Mouse (Mus musculus): Measurements from ENCODE around the gene Dnmt1. TPM values are rescaled to one million over a fixed set of nuclear protein-coding genes. Genes with fewer than 3 reads are reported as not detected.
A peak's percentile ranks its signal among the peaks of the same experiment; 100 is the strongest.

Dnmt1 gene
- polyA plus RNA-seq, 1 experiment from 2014 or later, result 67.4 TPM

DNA sequence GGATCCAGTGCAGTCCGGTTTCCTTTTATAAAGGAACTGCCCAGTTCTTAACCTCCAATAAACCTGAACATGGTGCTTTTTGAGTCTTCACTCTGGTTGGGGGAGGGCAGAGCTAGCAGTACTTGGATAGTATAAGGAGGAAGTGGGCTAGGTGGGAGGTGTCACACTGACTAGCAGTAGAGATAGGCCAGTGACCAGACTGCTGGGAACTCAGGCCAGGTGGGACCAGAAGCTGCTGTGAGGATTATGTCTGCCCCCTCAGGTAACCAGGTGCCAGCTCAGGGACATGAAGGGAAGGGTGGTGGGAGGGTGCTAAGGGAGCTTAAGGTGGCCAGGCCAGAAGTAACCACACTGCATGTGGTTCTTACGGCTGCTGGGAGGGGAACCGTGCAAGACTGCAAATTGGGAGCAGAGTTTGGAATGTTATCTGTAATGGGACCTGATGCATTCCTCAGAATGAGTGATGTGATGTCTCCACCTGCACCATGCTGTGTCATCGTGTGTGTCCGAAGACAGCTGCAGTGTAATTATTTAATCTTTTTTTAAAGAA, 67.5 kb downstream of the Dnmt1 start:
- no peak overlapping the region for H3K4me2 ChIP-seq
- ATAC-seq (ENCODE audit: low FRiP score), result no peak
- 85% methylated on average over 5 of the region's 5 CpGs for WGBS
- no peak overlapping the region for H3K4me3 ChIP-seq (ENCODE audit: low read depth, low read length)
- H3K4me1 ChIP-seq (ENCODE audit: control insufficient read depth, insufficient read depth, low read length), result peaks cover 5% of the 10 kb centered on the region
- peaks cover 45% of the 10 kb centered on the region for H3K36me3 ChIP-seq (ENCODE audit: control insufficient read depth, insufficient read depth, low read length)
- no peak for DNase-seq (ENCODE audit: low spot score, missing footprints)
- no peak overlapping the region for H3K9ac ChIP-seq (ENCODE audit: low read length)
- H3K9me3 ChIP-seq (ENCODE audit: control insufficient read depth, low read length), result no peaks in the 10 kb centered on the region
- no peak overlapping the region for H3K27ac ChIP-seq (ENCODE audit: low read depth, low read length)
- no peaks in the 10 kb centered on the region for H3K27me3 ChIP-seq (ENCODE audit: control insufficient read depth, insufficient read depth, low read length)

DNA sequence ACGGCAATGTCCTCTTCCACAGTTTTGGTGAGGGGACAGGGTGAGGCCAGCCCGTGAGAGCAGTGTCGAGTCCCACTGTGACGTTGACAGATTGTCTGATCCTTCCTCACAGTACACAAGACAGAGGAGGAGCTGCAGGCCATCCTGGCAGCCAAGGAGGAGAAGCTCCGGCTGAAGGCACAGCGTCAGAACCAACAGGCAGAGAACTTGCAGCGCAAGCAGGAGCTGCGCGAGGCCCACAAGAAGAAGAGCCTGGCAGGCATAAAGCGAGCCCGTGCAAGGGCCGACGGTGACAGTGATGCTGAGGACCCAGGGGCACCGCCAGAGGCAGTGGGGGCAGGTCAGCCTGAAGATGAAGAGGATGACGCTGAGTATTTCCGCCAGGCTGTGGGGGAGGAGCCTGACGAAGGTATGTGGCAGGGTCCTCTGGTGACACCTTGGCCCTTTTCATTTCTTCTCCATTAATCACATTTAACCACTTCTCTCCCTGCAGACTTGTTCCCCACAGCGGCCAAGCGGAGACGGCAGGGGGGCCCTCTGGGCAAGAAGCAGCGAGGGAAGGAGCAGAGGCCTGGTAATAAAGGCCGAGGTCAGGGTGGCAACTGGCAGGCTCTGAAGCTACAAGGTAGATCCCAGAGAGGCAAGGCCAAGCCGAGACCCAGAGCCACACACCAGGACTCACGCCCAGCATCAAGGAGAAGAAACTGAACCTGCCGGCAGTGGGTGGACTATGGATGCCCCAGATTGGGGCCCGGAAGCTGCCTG, 68.2 kb downstream of the Dnmt1 start:
- WGBS, result 86% methylated on average over 26 of the region's 26 CpGs
- Histone ChIP-seq H3K36me3 (ENCODE audit: control insufficient read depth, insufficient read depth, low read length) (peaks cover 45% of the 10 kb centered on the region), H3K9me3 (ENCODE audit: control insufficient read depth, low read length) (no peaks in the 10 kb centered on the region), H3K4me2 (no peak overlapping the region), H3K9ac (ENCODE audit: low read length) (no peak overlapping the region), H3K4me3 (ENCODE audit: low read depth, low read length) (no peak overlapping the region), H3K4me1 (ENCODE audit: control insufficient read depth, insufficient read depth, low read length) (peaks cover 4% of the 10 kb centered on the region; the same call in 1 of the 2 replicates), H3K27ac (ENCODE audit: low read depth, low read length) (no peak overlapping the region), H3K27me3 (ENCODE audit: control insufficient read depth, insufficient read depth, low read length) (no peaks in the 10 kb centered on the region)
- DNase-seq (ENCODE audit: low spot score, missing footprints) (no peak), ATAC-seq (ENCODE audit: low FRiP score) (no peak)

DNA sequence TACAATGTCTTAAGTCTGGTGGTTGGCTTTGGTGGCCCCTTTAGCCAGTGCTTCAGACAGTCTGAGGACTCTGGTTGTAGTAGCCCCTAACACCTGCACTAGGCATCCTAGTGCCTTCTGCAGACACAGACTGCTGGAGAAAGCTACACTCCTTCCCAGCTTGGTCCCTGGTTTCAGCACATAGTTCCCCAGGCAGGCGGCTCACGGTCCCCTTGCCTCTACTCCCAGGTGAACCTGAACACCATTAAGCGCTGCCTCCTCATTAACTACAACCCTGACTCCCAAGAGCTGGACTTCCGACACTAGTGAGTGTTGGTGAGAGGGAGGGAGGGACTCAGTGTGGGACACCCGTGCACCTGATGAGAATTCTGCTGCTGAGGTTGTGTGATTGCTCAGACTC, 69.3 kb downstream of the Dnmt1 start:
- Histone ChIP-seq H3K27ac (ENCODE audit: low read depth, low read length) (no peak overlapping the region), H3K27me3 (ENCODE audit: control insufficient read depth, insufficient read depth, low read length) (no peaks in the 10 kb centered on the region), H3K4me3 (ENCODE audit: low read depth, low read length) (no peak overlapping the region), H3K36me3 (ENCODE audit: control insufficient read depth, insufficient read depth, low read length) (peaks cover 36% of the 10 kb centered on the region), H3K9ac (ENCODE audit: low read length) (no peak overlapping the region), H3K4me1 (ENCODE audit: control insufficient read depth, insufficient read depth, low read length) (peaks cover 4% of the 10 kb centered on the region; the same call in 1 of the 2 replicates), H3K9me3 (ENCODE audit: control insufficient read depth, low read length) (no peaks in the 10 kb centered on the region), H3K4me2 (no peak overlapping the region)
- ATAC-seq (ENCODE audit: low FRiP score), result no peak
- no peak for DNase-seq (ENCODE audit: low spot score, missing footprints)
- 95% methylated on average over 5 of the region's 5 CpGs for WGBS

DNA sequence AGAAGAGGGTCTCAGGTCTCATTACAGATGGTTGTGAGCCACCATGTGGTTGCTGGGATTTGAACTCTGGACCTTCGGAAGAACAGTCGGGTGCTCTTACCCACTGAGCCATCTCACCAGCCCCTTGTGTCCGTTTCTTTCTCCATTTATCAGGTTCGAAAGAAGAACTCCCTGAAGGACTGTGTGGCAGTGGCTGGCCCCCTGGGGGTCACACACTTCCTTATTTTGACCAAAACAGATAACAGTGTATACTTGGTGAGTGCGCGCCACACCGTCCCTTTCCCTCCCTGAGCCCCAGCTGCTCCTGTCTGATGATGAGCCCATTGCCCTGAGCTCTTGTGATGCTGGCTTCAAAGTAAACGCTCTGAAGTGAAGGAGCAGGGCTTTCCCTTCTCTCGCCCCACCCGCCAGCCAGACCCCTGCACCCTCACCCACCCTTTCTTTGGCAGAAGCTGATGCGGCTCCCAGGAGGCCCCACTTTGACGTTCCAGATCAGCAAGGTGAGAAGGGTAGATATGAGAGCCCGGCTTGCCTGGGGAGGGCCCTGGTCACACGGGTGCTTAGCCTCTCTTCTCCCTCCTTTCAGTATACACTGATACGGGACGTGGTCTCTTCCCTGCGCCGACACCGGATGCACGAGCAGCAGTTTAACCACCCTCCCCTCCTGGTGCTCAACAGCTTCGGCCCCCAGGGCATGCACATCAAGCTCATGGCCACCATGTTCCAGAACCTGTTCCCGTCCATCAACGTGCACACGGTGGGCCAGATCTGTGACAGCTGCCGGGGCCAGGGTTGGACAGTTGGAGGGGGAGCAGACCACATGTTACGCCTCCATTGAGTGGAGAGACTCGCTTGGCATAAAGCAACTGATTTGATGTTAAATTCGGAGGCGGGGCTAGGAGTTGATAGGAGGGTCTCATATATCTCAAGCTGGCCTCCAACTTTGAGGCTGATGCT, 70.2 kb downstream of the Dnmt1 start:
- WGBS, result 87% methylated on average over 29 of the region's 29 CpGs
- peaks cover 29% of the 10 kb centered on the region for H3K36me3 ChIP-seq (ENCODE audit: control insufficient read depth, insufficient read depth, low read length)
- H3K4me2 ChIP-seq, result peak overlapping the region; percentile 68; the same call in 1 of the 2 replicates
- H3K27me3 ChIP-seq (ENCODE audit: control insufficient read depth, insufficient read depth, low read length), result no peaks in the 10 kb centered on the region
- ATAC-seq (ENCODE audit: low FRiP score) (no peak), DNase-seq (ENCODE audit: low spot score, missing footprints) (no peak)
- H3K27ac ChIP-seq (ENCODE audit: low read depth, low read length), result no peak overlapping the region
- no peaks in the 10 kb centered on the region for H3K9me3 ChIP-seq (ENCODE audit: control insufficient read depth, low read length)
- H3K9ac ChIP-seq (ENCODE audit: low read length), result no peak overlapping the region
- H3K4me1 ChIP-seq (ENCODE audit: control insufficient read depth, insufficient read depth, low read length), result peaks cover 4% of the 10 kb centered on the region; the same call in 1 of the 2 replicates
- H3K4me3 ChIP-seq (ENCODE audit: low read depth, low read length), result peak overlapping the region; percentile 90; the same call in 1 of the 2 replicates

DNA sequence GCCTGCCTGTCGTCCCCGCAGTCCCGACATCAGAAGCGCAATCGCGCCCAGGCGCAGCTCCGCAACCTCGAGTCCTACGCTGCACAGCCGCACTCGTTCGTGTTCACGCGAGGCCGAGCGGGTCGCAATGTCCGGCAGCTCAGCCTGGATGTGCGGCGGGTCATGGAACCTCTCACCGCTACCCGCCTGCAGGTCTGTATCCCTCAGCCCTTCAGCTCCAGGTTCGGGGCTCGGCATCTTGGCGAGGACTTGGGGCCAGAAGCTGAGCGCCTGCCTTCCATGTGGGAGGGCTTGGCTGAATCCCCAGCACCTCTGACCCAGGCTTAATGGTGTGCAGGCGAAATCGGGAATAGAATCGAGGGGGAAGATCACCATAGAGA, 71.3 kb downstream of the Dnmt1 start:
- Histone ChIP-seq H3K4me1 (ENCODE audit: control insufficient read depth, insufficient read depth, low read length) (peaks cover 4% of the 10 kb centered on the region; the same call in 1 of the 2 replicates), H3K27me3 (ENCODE audit: control insufficient read depth, insufficient read depth, low read length) (no peaks in the 10 kb centered on the region), H3K4me3 (ENCODE audit: low read depth, low read length) (peak overlapping the region; percentile 90), H3K4me2 (peak overlapping the region; percentile 68), H3K9me3 (ENCODE audit: control insufficient read depth, low read length) (no peaks in the 10 kb centered on the region), H3K9ac (ENCODE audit: low read length) (peak overlapping the region; percentile 91), H3K36me3 (ENCODE audit: control insufficient read depth, insufficient read depth, low read length) (peaks cover 20% of the 10 kb centered on the region), H3K27ac (ENCODE audit: low read depth, low read length) (no peak overlapping the region; the same call in 1 of the 2 replicates)
- under 1% methylated on average over 30 of the region's 30 CpGs for WGBS
- no peak; the same call in 1 of the 2 replicates for ATAC-seq (ENCODE audit: low FRiP score)
- peak; percentile 95 for DNase-seq (ENCODE audit: low spot score, missing footprints)

DNA sequence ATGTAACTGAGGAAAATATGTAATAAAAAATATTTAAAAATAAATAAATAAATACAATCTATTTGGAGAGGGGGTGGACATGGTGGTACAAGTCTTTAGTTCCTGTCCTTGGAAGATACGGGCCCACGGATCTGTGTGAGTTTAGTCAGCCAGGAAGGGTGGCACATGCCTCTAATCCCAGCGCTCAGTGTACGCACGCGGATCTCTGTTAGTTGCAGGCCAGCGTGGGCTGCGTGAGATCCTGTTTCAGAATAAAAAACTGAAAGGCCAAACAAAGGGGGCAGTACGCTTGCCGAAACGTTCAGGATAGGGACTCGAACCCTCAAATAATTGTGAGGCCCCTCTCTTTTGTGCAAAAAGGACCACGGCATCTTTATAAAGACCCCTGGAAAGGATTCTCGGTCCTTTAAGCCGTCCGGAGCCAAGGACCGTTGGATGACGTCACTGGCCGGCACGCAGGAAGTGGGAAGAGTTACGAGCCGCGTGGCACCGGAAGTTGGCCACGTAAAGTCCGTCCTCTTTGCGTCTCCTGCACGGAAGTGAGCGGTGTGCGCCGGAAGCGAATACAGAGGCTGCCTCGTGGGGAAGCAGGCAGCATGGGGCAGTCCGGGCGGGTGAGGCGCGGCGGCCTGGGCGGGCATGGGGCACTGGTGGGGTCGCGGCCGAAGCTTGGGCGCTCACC, 71.8 kb downstream of the Dnmt1 start, which contains the start of gene Ppan:
TSS of gene Ppan (plus strand) at position 472 of the 682 bp plus-strand sequence.
- under 1% methylated on average over 42 of the region's 43 CpGs for WGBS
- peak within 1 kb of the TSS; percentile 91 for H3K9ac ChIP-seq (ENCODE audit: low read length)
- H3K36me3 ChIP-seq (ENCODE audit: control insufficient read depth, insufficient read depth, low read length), result peaks cover 20% of the 10 kb centered on the region
- peak within 1 kb of the TSS; percentile 70 for H3K27ac ChIP-seq (ENCODE audit: low read depth, low read length)
- peak within 1 kb of the TSS; percentile 90 for H3K4me3 ChIP-seq (ENCODE audit: low read depth, low read length)
- no peaks in the 10 kb centered on the region for H3K9me3 ChIP-seq (ENCODE audit: control insufficient read depth, low read length)
- peaks cover 4% of the 10 kb centered on the region; the same call in 1 of the 2 replicates for H3K4me1 ChIP-seq (ENCODE audit: control insufficient read depth, insufficient read depth, low read length)
- H3K4me2 ChIP-seq, result peak within 1 kb of the TSS; percentile 68
- H3K27me3 ChIP-seq (ENCODE audit: control insufficient read depth, insufficient read depth, low read length), result no peaks in the 10 kb centered on the region
- peak; percentile 99 for DNase-seq (ENCODE audit: low spot score, missing footprints)
- ATAC-seq (ENCODE audit: low FRiP score), result peak; percentile 95

DNA sequence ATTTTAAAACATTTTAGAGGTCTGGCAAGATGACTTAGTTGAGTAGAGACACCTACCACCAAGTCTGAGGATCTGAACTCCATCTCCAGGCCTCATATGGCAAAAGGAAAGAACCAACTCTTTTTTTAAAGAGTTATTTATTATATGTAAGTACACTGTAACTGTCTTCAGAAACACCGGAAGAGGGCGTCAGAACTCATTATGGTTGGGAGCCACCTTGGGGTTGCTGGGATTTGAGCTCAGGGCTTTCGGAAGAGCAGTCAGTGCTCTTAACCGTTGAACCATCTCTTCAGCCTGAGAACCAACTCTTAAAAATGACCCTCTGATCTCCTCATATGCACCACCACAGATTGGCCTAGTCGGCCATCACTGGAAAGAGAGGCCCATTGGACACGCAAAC, 72.5 kb downstream of the Dnmt1 start:
- no peak overlapping the region for H3K9ac ChIP-seq (ENCODE audit: low read length)
- peak overlapping the region; percentile 68; the same call in 1 of the 2 replicates for H3K4me2 ChIP-seq

DNA sequence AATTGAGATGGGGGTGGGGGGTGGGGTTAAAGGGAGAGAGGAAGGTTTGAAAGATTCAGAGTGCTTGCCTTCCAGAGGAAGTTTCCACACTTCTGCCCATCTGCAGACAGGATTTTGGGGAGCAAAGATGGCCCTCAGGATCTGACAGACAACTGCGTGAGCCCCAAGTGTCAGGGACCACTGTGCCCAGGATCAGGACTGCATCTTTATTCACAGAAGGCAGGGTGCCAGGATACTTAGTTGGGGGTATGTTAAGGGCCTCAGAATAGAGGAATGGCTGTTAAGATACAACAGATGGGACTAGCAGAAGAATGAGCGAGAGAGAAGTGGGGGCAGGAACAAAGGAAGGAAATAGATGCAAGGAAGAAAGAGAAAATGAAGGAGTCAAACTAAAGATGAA, 73.1 kb downstream of the Dnmt1 start:
- no peak overlapping the region for H3K9ac ChIP-seq (ENCODE audit: low read length)
- no peak overlapping the region for H3K4me3 ChIP-seq (ENCODE audit: low read depth, low read length)
- peaks cover 17% of the 10 kb centered on the region for H3K36me3 ChIP-seq (ENCODE audit: control insufficient read depth, insufficient read depth, low read length)
- H3K4me2 ChIP-seq, result no peak overlapping the region
- peaks cover 4% of the 10 kb centered on the region; the same call in 1 of the 2 replicates for H3K4me1 ChIP-seq (ENCODE audit: control insufficient read depth, insufficient read depth, low read length)
- no peaks in the 10 kb centered on the region for H3K27me3 ChIP-seq (ENCODE audit: control insufficient read depth, insufficient read depth, low read length)
- H3K27ac ChIP-seq (ENCODE audit: low read depth, low read length), result no peak overlapping the region
- ATAC-seq (ENCODE audit: low FRiP score) (no peak), DNase-seq (ENCODE audit: low spot score, missing footprints) (no peak)
- H3K9me3 ChIP-seq (ENCODE audit: control insufficient read depth, low read length), result no peaks in the 10 kb centered on the region
- WGBS, result 97% methylated on average over 2 of the region's 2 CpGs

More for the DNA sequence above, 72.5 kb downstream of the Dnmt1 start:
- Histone ChIP-seq H3K4me3 (ENCODE audit: low read depth, low read length) (no peak overlapping the region), H3K4me1 (ENCODE audit: control insufficient read depth, insufficient read depth, low read length) (peaks cover 4% of the 10 kb centered on the region; the same call in 1 of the 2 replicates), H3K27me3 (ENCODE audit: control insufficient read depth, insufficient read depth, low read length) (no peaks in the 10 kb centered on the region), H3K27ac (ENCODE audit: low read depth, low read length) (no peak overlapping the region; the same call in 1 of the 2 replicates), H3K36me3 (ENCODE audit: control insufficient read depth, insufficient read depth, low read length) (peaks cover 20% of the 10 kb centered on the region), H3K9me3 (ENCODE audit: control insufficient read depth, low read length) (no peaks in the 10 kb centered on the region)
- ATAC-seq (ENCODE audit: low FRiP score) (no peak), DNase-seq (ENCODE audit: low spot score, missing footprints) (no peak)
- WGBS, result 90% methylated on average over 6 of the region's 6 CpGs
